Mouse (Mus musculus) central nervous system, embryonic 18 days (tissue): ENCODE measurements around the gene Cwf19l1. TPM values are rescaled to one million over a fixed set of nuclear protein-coding genes. Genes with fewer than 3 reads are reported as not detected.

Experiments used
- polyA plus RNA-seq: library from polyadenylated mRNA; depleted of rRNA; stranded (reverse); fragments of >200 nt; gene quantifications from 2 replicates; pipeline ENCODE4 v1.2.3, GENCODE M21; 2012; rRNA removed

The Cwf19l1 gene
- 30.3 and 30.8 TPM in 2 replicates for polyA plus RNA-seq

GRCm38 (mm10) chr19:44135072-44135959, at the start of gene Cwf19l1:
Gene Cwf19l1, minus strand, starts transcription at chr19:44135876.

GRCm38 (mm10) chr19:44145702-44146567, 10.3 kb upstream of the Cwf19l1 start, which contains the start of gene Bloc1s2:
Gene Bloc1s2, minus strand, starts transcription at chr19:44146446.

GRCm38 (mm10) chr19:44106831-44107660, 28.6 kb downstream of the Cwf19l1 start, which contains the start of gene Chuk:
Gene Chuk, minus strand, starts transcription at chr19:44107480.

GRCm38 (mm10) chr19:44069121-44069913, 66.4 kb downstream of the Cwf19l1 start, which contains the start of gene Erlin1:
Gene Erlin1, minus strand, starts transcription at chr19:44069785.

Other genes starting within 250 kb of the Cwf19l1 start
- 9.5 and 10.3 TPM in 2 replicates for gene Dnmbp, start 195.7 kb downstream of the Cwf19l1 start, polyA plus RNA-seq
- gene Cpn1, start 149.3 kb downstream of the Cwf19l1 start, polyA plus RNA-seq: 0.14 and 0.24 TPM in 2 replicates
- gene Cyp2c23, start 106.7 kb downstream of the Cwf19l1 start, polyA plus RNA-seq: not detected in 2 replicates
- 23.0 and 26.2 TPM in 2 replicates for gene Erlin1, start 66.1 kb downstream of the Cwf19l1 start, polyA plus RNA-seq
- gene Chuk, start 28.4 kb downstream of the Cwf19l1 start, polyA plus RNA-seq: 135 and 142 TPM in 2 replicates
- 141 and 156 TPM in 2 replicates for gene Bloc1s2, start 10.6 kb upstream of the Cwf19l1 start, polyA plus RNA-seq
- 0.08 TPM in 2 replicates for gene Pkd2l1, start 56.6 kb upstream of the Cwf19l1 start, polyA plus RNA-seq
- gene Scd3, start 67.4 kb upstream of the Cwf19l1 start, polyA plus RNA-seq: 3.3 and 3.9 TPM in 2 replicates
- gene Scd2, start 157.8 kb upstream of the Cwf19l1 start, polyA plus RNA-seq: 367 and 381 TPM in 2 replicates
- 0.16 TPM in 2 replicates for gene Scd4, start 197.2 kb upstream of the Cwf19l1 start, polyA plus RNA-seq